Mouse (Mus musculus): ENCODE measurements at regions not wholly inside any gene's neighbourhood (a gene's known extent, or its start where the extent isn't known, plus 50 kb on each side); places are given as distances from the start of the nearest gene placed in this dataset.

GRCm38 (mm10) chr3:121871795-121872194, 56.7 kb upstream of the Abcd3 start:
- no peak for TF ChIP-seq CTCF (IDR thresholded peaks at IDR 0.05)
- no peak for TF ChIP-seq EP300 (IDR thresholded peaks at IDR 0.05)
